Mouse (Mus musculus) midbrain, embryonic 12.5 days (tissue): Measurements from ENCODE around the gene Ccdc60. TPM values are rescaled to one million over a fixed set of nuclear protein-coding genes. Genes with fewer than 3 reads are reported as not detected.

Experiments
- ATAC-seq: fragments of 200-750 bp; cut with Nextera tagmentation; 2 replicates; pipeline ENCODE4 v1.8.0; 2017; ENCODE audit warnings: low read depth, moderate TSS enrichment, moderate library complexity; ENCODE audit not compliant: low FRiP score
- H3K27ac ChIP-seq: fragments of 300-500 bp; sonication (generic); replicated peaks from 2 replicates; pipeline ENCODE4 v1.5.1; 2016; ENCODE audit warnings: mild to moderate bottlenecking
- H3K27me3 ChIP-seq: fragments of 300-500 bp; sonication (generic); 2 replicates; pipeline ENCODE4 v1.6.1; 2016; ENCODE audit warnings: mild to moderate bottlenecking
- H3K36me3 ChIP-seq: fragments of 300-500 bp; sonication (generic); 2 replicates; pipeline ENCODE4 v1.6.1; 2016
- H3K4me1 ChIP-seq: fragments of 300-500 bp; sonication (generic); 2 replicates; pipeline ENCODE4 v1.6.1; 2016
- H3K4me2 ChIP-seq: fragments of 300-500 bp; sonication (generic); replicated peaks from 2 replicates; pipeline ENCODE4 v1.6.1; 2016; ENCODE audit warnings: mild to moderate bottlenecking, moderate library complexity
- H3K4me3 ChIP-seq: fragments of 300-500 bp; sonication (generic); 2 replicates; pipeline ENCODE4 v1.5.1; 2016; ENCODE audit warnings: mild to moderate bottlenecking
- H3K9ac ChIP-seq: fragments of 300-500 bp; sonication (generic); replicated peaks from 2 replicates; pipeline ENCODE4 v1.6.1; 2016; ENCODE audit warnings: mild to moderate bottlenecking, moderate library complexity
- H3K9me3 ChIP-seq: fragments of 300-500 bp; sonication (generic); 2 replicates; pipeline ENCODE4 v1.6.1; 2016; ENCODE audit warnings: mild to moderate bottlenecking
- WGBS: fragments of 180-500 bp; shearing (Covaris S2); methylation state at CpG from one replicate; pipeline ENCODE4 v1.1.7; 2016; 5-methylcytosine and 5-hydroxymethylcytosine counted together
- polyA plus RNA-seq: library from polyadenylated mRNA; unstranded; fragments of >200 nt; fragmentation: Nextera tagmentation; extraction: Ambion mirVana; gene quantifications from 2 replicates; pipeline ENCODE4 v1.2.1, GENCODE M21; 2016

Gene Ccdc60
- polyA plus RNA-seq, 1 experiment from 2014 or later = 2.4 TPM

GRCm38 (mm10) chr5:116108651-116109050 is 180.1 kb downstream of the Ccdc60 start:
- no peak overlapping the region for H3K4me3 ChIP-seq
- no peak overlapping the region for H3K9ac ChIP-seq
- 90% methylated on average over 10 of the region's 10 CpGs for WGBS
- H3K27me3 ChIP-seq = no peaks in the 10 kb centered on the region
- H3K4me1 ChIP-seq = no peaks in the 10 kb centered on the region
- ATAC-seq = no peak
- no peak overlapping the region for H3K27ac ChIP-seq
- no peak overlapping the region for H3K4me2 ChIP-seq
- no peaks in the 10 kb centered on the region for H3K36me3 ChIP-seq
- no peaks in the 10 kb centered on the region for H3K9me3 ChIP-seq

GRCm38 (mm10) chr5:116084231-116084630 is 204.6 kb downstream of the Ccdc60 start:
- WGBS = 89% methylated on average over 6 of the region's 6 CpGs
- Histone ChIP-seq H3K27me3 (peaks cover 24% of the 10 kb centered on the region), H3K27ac (no peak overlapping the region), H3K4me1 (0 out of 2 replicates have a peak, but pooled peaks cover 4% of the 10 kb centered on the region), H3K9ac (no peak overlapping the region), H3K4me2 (no peak overlapping the region), H3K9me3 (no peaks in the 10 kb centered on the region; the same call in 1 of the 2 replicates), H3K36me3 (no peaks in the 10 kb centered on the region), H3K4me3 (no peak overlapping the region)
- no peak for ATAC-seq

- H3K27ac ChIP-seq = no peak within 1 kb of the TSS
- H3K36me3 ChIP-seq = no peaks in the 10 kb centered on the region
- no peaks in the 10 kb centered on the region for H3K9me3 ChIP-seq
- ATAC-seq = no peak
- no peak within 1 kb of the TSS; the same call in 1 of the 2 replicates for H3K4me2 ChIP-seq
- no peak within 1 kb of the TSS for H3K9ac ChIP-seq
- H3K27me3 ChIP-seq = peaks cover 24% of the 10 kb centered on the region
- no peak within 1 kb of the TSS for H3K4me3 ChIP-seq
- H3K4me1 ChIP-seq = 0 out of 2 replicates have a peak, but pooled peaks cover 4% of the 10 kb centered on the region
- 9% methylated on average over 17 of the region's 17 CpGs for WGBS
These were observed 205.7 kb downstream of the Ccdc60 start, which contains the start of gene Tmem233 for GRCm38 (mm10) chr5:116083081-116083480. Gene Tmem233, minus strand, starts transcription at chr5:116083244.

DNA sequence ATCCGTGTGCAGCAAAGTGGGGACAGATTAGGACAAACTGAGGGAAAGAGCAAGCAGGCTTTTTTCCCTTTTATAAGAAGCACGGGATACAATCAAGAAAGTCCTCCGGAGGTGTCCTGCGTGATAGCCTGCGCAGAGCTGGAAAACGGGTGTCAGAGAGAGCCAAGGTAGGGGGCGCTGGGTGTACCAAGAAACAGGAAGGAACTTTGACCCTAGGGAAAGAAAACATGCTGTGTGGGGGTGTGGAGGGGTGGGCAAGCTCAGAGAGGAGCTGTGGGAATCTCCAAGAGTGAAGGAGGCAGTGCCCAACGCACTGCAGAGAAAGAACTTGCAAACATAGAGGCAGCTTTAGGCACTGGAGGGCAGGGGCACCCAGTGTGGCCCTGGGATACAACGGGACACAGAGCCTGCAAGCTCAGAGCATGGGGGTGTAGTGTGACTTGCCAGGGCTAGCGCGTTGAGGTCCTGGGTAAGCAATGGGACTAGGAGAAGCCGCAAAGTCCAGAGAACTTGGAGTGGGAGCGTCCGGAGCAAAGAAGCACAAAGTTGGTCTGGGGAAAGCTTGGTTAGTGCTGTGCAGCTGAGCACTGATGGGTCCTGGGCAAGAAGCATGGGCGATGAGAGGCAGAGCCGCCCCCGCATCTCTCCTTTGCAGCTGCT is 206.4 kb downstream of the Ccdc60 start:
- H3K27ac ChIP-seq = no peak overlapping the region
- H3K9me3 ChIP-seq = no peaks in the 10 kb centered on the region
- WGBS = 32% methylated on average over 17 of the region's 17 CpGs
- no peaks in the 10 kb centered on the region for H3K36me3 ChIP-seq
- H3K4me2 ChIP-seq = no peak overlapping the region
- peaks cover 24% of the 10 kb centered on the region for H3K27me3 ChIP-seq
- no peak overlapping the region for H3K4me3 ChIP-seq
- 0 out of 2 replicates have a peak, but pooled peaks cover 4% of the 10 kb centered on the region for H3K4me1 ChIP-seq
- H3K9ac ChIP-seq = no peak overlapping the region
- no peak for ATAC-seq

- no peak overlapping the region for H3K4me2 ChIP-seq
- H3K36me3 ChIP-seq = no peaks in the 10 kb centered on the region
- no peak overlapping the region for H3K4me3 ChIP-seq
- 77% methylated on average over 7 of the region's 7 CpGs for WGBS
- no peaks in the 10 kb centered on the region for H3K9me3 ChIP-seq
- H3K27ac ChIP-seq = no peak overlapping the region
- H3K9ac ChIP-seq = no peak overlapping the region
- H3K4me1 ChIP-seq = 0 out of 2 replicates have a peak, but pooled peaks cover 4% of the 10 kb centered on the region
- ATAC-seq = no peak
- peaks cover 24% of the 10 kb centered on the region for H3K27me3 ChIP-seq
These were observed 207.2 kb downstream of the Ccdc60 start for GRCm38 (mm10) chr5:116081616-116082015.

- Histone ChIP-seq H3K27me3 (peaks cover 24% of the 10 kb centered on the region), H3K36me3 (no peaks in the 10 kb centered on the region), H3K9ac (no peak overlapping the region), H3K4me3 (no peak overlapping the region), H3K4me1 (0 out of 2 replicates have a peak, but pooled peaks cover 4% of the 10 kb centered on the region), H3K4me2 (no peak overlapping the region), H3K27ac (no peak overlapping the region), H3K9me3 (no peaks in the 10 kb centered on the region)
- ATAC-seq = no peak
- WGBS = 76% methylated on average over 6 of the region's 6 CpGs
These were observed 208.0 kb downstream of the Ccdc60 start for GRCm38 (mm10) chr5:116080736-116081135.

Other genes starting within 250 kb of the Ccdc60 start
- not detected in 2 replicates for gene Tmem233, start 205.7 kb downstream of the Ccdc60 start, polyA plus RNA-seq
- 5.7 and 6.0 TPM in 2 replicates for gene Hspb8, start 133.9 kb upstream of the Ccdc60 start, polyA plus RNA-seq